Mouse (Mus musculus) spleen, adult 2 months (tissue): ENCODE results near the gene Tmc6.

Source experiments
- CTCF ChIP-seq: fragments of 200-500 bp; IDR thresholded peaks from 2 replicates; pipeline ENCODE4 v1.5.1; 2011; ENCODE audit warnings: mild to moderate bottlenecking, inconsistent platforms; ENCODE audit not compliant: insufficient read depth, insufficient read length, insufficient replicate concordance; ENCODE audit errors: extremely low read depth
- POLR2A ChIP-seq: fragments of 200-500 bp; IDR thresholded peaks from 2 replicates; pipeline ENCODE4 v1.6.1; 2011; ENCODE audit warnings: low read depth, low read length, inconsistent platforms

DNA sequence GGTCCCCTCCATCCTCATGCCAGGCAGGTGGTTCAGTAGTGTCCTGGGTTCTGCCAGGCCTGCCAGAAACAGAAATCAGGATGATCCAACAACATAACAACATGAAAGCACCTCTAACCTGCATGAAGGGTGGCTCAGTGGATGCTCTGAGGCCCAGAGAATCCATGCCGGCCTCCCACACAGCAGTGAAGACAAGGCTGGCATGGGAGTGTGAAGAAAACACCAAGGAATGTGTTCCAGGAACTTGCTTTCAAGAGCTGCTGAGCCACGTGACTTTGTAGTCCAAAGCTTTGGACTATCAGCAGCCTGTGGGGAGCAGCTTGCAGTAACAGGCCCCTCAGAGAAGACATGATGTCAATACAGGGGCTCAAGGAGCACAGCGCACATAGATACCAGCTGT, 15.7 kb downstream of the Tmc6 start:
- TF ChIP-seq POLR2A = no peak
- TF ChIP-seq CTCF = no peak
